10 mouse cellular contexts compared by ENCODE assay signal in genomic region chr7:144628334-144628915, GRCm38 (mm10). TPM values are rescaled to one million over a fixed set of nuclear protein-coding genes. Genes with fewer than 3 reads are reported as not detected.
DNase-seq lines count a peak whose midpoint lies in the region; ATAC-seq and TF ChIP-seq lines count a peak whose summit lies in the region.
"Had no signal": no experiment of that assay in that cellular context is flagged by ENCODE, and none has a peak within 500 bp of the region (broad histone marks: within the 10 kb centered on the region; RNA-seq: fewer than 3 reads in every experiment).

No protein-coding gene starts in this region.

- H3K4me1 ChIP-seq in stomach, embryonic 14.5 days (ENCODE audit: control insufficient read depth, insufficient read depth, low read length) = peaks cover 12% of the 10 kb centered on the region
- peaks cover 2% of the 10 kb centered on the region; the same call in 1 of the 2 replicates for H3K4me1 ChIP-seq in stomach, postnatal 0 days (replicated peaks; ENCODE audit: control insufficient read depth, insufficient read depth)
- peaks cover 24% of the 10 kb centered on the region for H3K4me1 ChIP-seq in embryonic facial prominence, embryonic 13.5 days
- H3K4me1 ChIP-seq in stomach, embryonic 16.5 days (ENCODE audit: control insufficient read depth, insufficient read depth, low read length) = peaks cover 13% of the 10 kb centered on the region
- H3K4me1 ChIP-seq: heart, embryonic 15.5 days had no signal

- TF ChIP-seq CTCF in stomach, postnatal 0 days (IDR thresholded peaks at IDR 0.05; ENCODE audit: low read depth) = no peak

- ATAC-seq in stomach, embryonic 14.5 days (ENCODE audit: insufficient number of reproducible peaks, insufficient read depth, low FRiP score, low read depth) = peak; percentile 44; the same call in 1 of the 2 replicates
- no peak for ATAC-seq in stomach, postnatal 0 days (ENCODE audit: low FRiP score, low TSS enrichment)
- ATAC-seq in embryonic facial prominence, embryonic 13.5 days (ENCODE audit: insufficient number of reproducible peaks, insufficient read depth, low FRiP score, low TSS enrichment, low read depth) = 0 out of 2 replicates have a peak, but pooled peaks have one; percentile 2
- ATAC-seq in stomach, embryonic 16.5 days (ENCODE audit: insufficient read depth, low FRiP score) = no peak
- ATAC-seq: liver, postnatal 0 days had no signal

- no peak for DNase-seq in stomach, postnatal 0 days (ENCODE audit: low spot score)
- DNase-seq in lung, postnatal 4 days = peak; percentile 29 to 58
- no peak for DNase-seq in layer of hippocampus, adult 11-12 months (ENCODE audit: low spot score)
- DNase-seq in layer of hippocampus, adult 9-10 months (ENCODE audit: low spot score) = no peak
- DNase-seq in left cerebral cortex, postnatal 14 days (ENCODE audit: low spot score in 2 of 2) = no peak
- DNase-seq: liver, postnatal 0 days had no signal

- intact Hi-C loops in left cerebral cortex, postnatal 14 days (cut with DNase I) = no loop called here

- H3K36me3 ChIP-seq in stomach, embryonic 14.5 days (ENCODE audit: control insufficient read depth, insufficient read depth, low read length) = peaks cover under 1% of the 10 kb centered on the region
- peaks cover 6% of the 10 kb centered on the region; the same call in 1 of the 2 replicates for H3K36me3 ChIP-seq in stomach, postnatal 0 days (ENCODE audit: control insufficient read depth, insufficient read depth, low read length)
- H3K36me3 ChIP-seq in embryonic facial prominence, embryonic 13.5 days = no peaks in the 10 kb centered on the region
- H3K36me3 ChIP-seq in stomach, embryonic 16.5 days (ENCODE audit: control insufficient read depth, insufficient read depth, low read length) = no peaks in the 10 kb centered on the region
- H3K36me3 ChIP-seq: heart, embryonic 15.5 days had no signal

- no peak overlapping the region for H3K4me3 ChIP-seq in stomach, embryonic 14.5 days (ENCODE audit: low read depth, low read length)
- H3K4me3 ChIP-seq in stomach, postnatal 0 days (ENCODE audit: low read depth, low read length) = no peak overlapping the region
- no peak overlapping the region for H3K4me3 ChIP-seq in embryonic facial prominence, embryonic 13.5 days
- no peak overlapping the region for H3K4me3 ChIP-seq in stomach, embryonic 16.5 days (replicated peaks; ENCODE audit: low read length)
- H3K4me3 ChIP-seq: heart, embryonic 15.5 days had no signal

- H3K9me3 ChIP-seq in stomach, embryonic 14.5 days (ENCODE audit: control insufficient read depth, low read depth, low read length) = no peaks in the 10 kb centered on the region
- H3K9me3 ChIP-seq in stomach, postnatal 0 days (ENCODE audit: control insufficient read depth, low read length) = no peaks in the 10 kb centered on the region
- no peaks in the 10 kb centered on the region for H3K9me3 ChIP-seq in embryonic facial prominence, embryonic 13.5 days
- H3K9me3 ChIP-seq in stomach, embryonic 16.5 days (replicated peaks; ENCODE audit: control insufficient read depth, low read length) = no peaks in the 10 kb centered on the region
- H3K9me3 ChIP-seq: heart, embryonic 15.5 days had no signal

- H3K9ac ChIP-seq in stomach, embryonic 14.5 days (replicated peaks; ENCODE audit: low read depth, low read length) = no peak overlapping the region
- no peak overlapping the region for H3K9ac ChIP-seq in stomach, postnatal 0 days (ENCODE audit: low read length)
- H3K9ac ChIP-seq in embryonic facial prominence, embryonic 13.5 days = no peak overlapping the region
- peak overlapping the region; percentile 13; the same call in 1 of the 2 replicates for H3K9ac ChIP-seq in stomach, embryonic 16.5 days (ENCODE audit: low read length)
- H3K9ac ChIP-seq: heart, embryonic 15.5 days; liver, postnatal 0 days had no signal

- TF ChIP-seq EP300 in stomach, postnatal 0 days (optimal IDR thresholded peaks at IDR 0.05) = no peak

- WGBS in stomach, embryonic 14.5 days = 13% methylated on average over 3 of the region's 3 CpGs
- WGBS in stomach, postnatal 0 days = 30% methylated on average over 3 of the region's 3 CpGs
- WGBS in embryonic facial prominence, embryonic 13.5 days = 15% methylated on average over 3 of the region's 3 CpGs
- WGBS in stomach, embryonic 16.5 days = 21% methylated on average over 3 of the region's 3 CpGs

- H3K27me3 ChIP-seq in stomach, embryonic 14.5 days (ENCODE audit: control insufficient read depth, insufficient read depth, low read length) = no peaks in the 10 kb centered on the region
- no peaks in the 10 kb centered on the region for H3K27me3 ChIP-seq in stomach, postnatal 0 days (ENCODE audit: control insufficient read depth, insufficient read depth, low read length)
- H3K27me3 ChIP-seq in embryonic facial prominence, embryonic 13.5 days = peaks cover 6% of the 10 kb centered on the region; the same call in 1 of the 2 replicates
- H3K27me3 ChIP-seq in stomach, embryonic 16.5 days (ENCODE audit: control insufficient read depth, insufficient read depth, low read length) = no peaks in the 10 kb centered on the region
- H3K27me3 ChIP-seq: heart, embryonic 15.5 days had no signal

- H3K4me2 ChIP-seq in stomach, embryonic 14.5 days (replicated peaks; ENCODE audit: low read depth, low read length) = no peak overlapping the region
- no peak overlapping the region for H3K4me2 ChIP-seq in stomach, postnatal 0 days (replicated peaks; ENCODE audit: low read depth)
- no peak overlapping the region for H3K4me2 ChIP-seq in embryonic facial prominence, embryonic 13.5 days
- H3K4me2 ChIP-seq in stomach, embryonic 16.5 days (ENCODE audit: low read depth, low read length) = no peak overlapping the region
- H3K4me2 ChIP-seq: heart, embryonic 15.5 days had no signal

- peak overlapping the region; percentile 35; the same call in 1 of the 2 replicates for H3K27ac ChIP-seq in stomach, embryonic 14.5 days (ENCODE audit: low read length)
- H3K27ac ChIP-seq in stomach, postnatal 0 days (replicated peaks) = no peak overlapping the region
- peak overlapping the region; percentile 24 for H3K27ac ChIP-seq in embryonic facial prominence, embryonic 13.5 days
- H3K27ac ChIP-seq in stomach, embryonic 16.5 days (ENCODE audit: low read length) = peak overlapping the region; percentile 57
- H3K27ac ChIP-seq: heart, embryonic 15.5 days had no signal

RNA-seq across cellular contexts. Expression of gene Fadd, which starts 46.2 kb away (rescaled TPM):
- polyA plus RNA-seq in stomach, embryonic 14.5 days (2014; fragmentation: Nextera tagmentation; extraction: Ambion mirVana) = 12.5 and 13.0 TPM in 2 replicates
- polyA plus RNA-seq in stomach, postnatal 0 days (2015; fragmentation: Nextera tagmentation; extraction: Ambion mirVana) = 7.8 and 8.9 TPM in 2 replicates
- polyA plus RNA-seq in embryonic facial prominence, embryonic 13.5 days (2015; fragmentation: Nextera tagmentation; extraction: Ambion mirVana) = 9.6 and 10.0 TPM in 2 replicates
- polyA plus RNA-seq in stomach, embryonic 16.5 days (2015; fragmentation: Nextera tagmentation; extraction: Ambion mirVana) = 10.8 and 10.9 TPM in 2 replicates
- 1 to 10 TPM; 2.0 to 2.3 TPM for total RNA-seq in left cerebral cortex, postnatal 14 days (2021)

Comparison
In these comparisons a context has a peak if more than half of its experiments do, and no peak if none do; other contexts are left out.
1. ATAC-seq: peak in stomach, embryonic 14.5 days (single experiment) and embryonic facial prominence, embryonic 13.5 days (single experiment); none in stomach, postnatal 0 days (single experiment) and stomach, embryonic 16.5 days (single experiment).
2. DNase-seq: peak in lung, postnatal 4 days (2 of 2); none in stomach, postnatal 0 days (single experiment), layer of hippocampus, adult 11-12 months (single experiment), layer of hippocampus, adult 9-10 months (single experiment) and left cerebral cortex, postnatal 14 days (0 of 2).